Mouse (Mus musculus) megakaryocyte, embryonic 14.5 days (primary cell): Measurements from ENCODE around the gene Fam129c.

Experiments used
- FLI1 ChIP-seq: IDR thresholded peaks from 2 replicates; pipeline ENCODE4 v1.6.1; 2012; ENCODE audit warnings: low read length, inconsistent platforms, mixed read lengths
- GATA1 ChIP-seq: IDR thresholded peaks from 3 replicates; pipeline ENCODE4 v1.6.1; 2012; ENCODE audit warnings: mixed read lengths, low read length, inconsistent platforms, borderline replicate concordance

DNA sequence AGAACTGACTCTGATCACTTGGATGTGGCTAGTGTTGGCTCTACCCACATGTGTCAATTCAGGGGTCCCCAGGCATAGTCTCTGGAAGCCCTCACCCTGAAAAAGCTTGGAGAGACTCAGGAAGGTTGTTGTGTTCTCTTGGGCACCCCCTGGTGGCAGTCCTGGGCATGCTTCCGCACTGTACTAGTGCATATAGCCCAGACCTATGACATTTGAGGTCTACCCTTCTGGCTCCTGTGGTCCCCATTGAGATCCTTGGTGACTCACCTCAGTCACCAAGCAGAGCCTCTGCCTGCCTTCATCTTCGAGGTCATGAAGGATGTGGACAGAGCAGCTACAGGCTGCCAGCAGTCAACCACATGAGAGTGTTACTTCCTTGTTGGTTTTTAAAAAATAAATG, 10.6 kb upstream of the Fam129c start:
- TF ChIP-seq GATA1 (no peak), FLI1 (no peak)
